Mouse (Mus musculus) forebrain, embryonic 15.5 days (tissue): ENCODE measurements around the gene Crnn. TPM values are rescaled to one million over a fixed set of nuclear protein-coding genes. Genes with fewer than 3 reads are reported as not detected.

ENCODE experiments used
- ATAC-seq: fragments of 200-750 bp; cut with Nextera tagmentation; replicated peaks from 2 replicates; pipeline ENCODE4 v1.8.0; 2017; ENCODE audit warnings: mild to moderate bottlenecking, moderate TSS enrichment, moderate library complexity
- H3K27ac ChIP-seq: fragments of 300-500 bp; sonication (generic); replicated peaks from 2 replicates; pipeline ENCODE4 v1.5.1; 2015; ENCODE audit warnings: mild to moderate bottlenecking, inconsistent platforms
- H3K27me3 ChIP-seq: fragments of 300-500 bp; sonication (generic); 2 replicates; pipeline ENCODE4 v1.6.1; 2015; ENCODE audit warnings: inconsistent platforms
- H3K36me3 ChIP-seq: fragments of 300-500 bp; sonication (generic); 2 replicates; pipeline ENCODE4 v1.6.1; 2015; ENCODE audit warnings: mild to moderate bottlenecking, inconsistent platforms
- H3K4me1 ChIP-seq: fragments of 300-500 bp; sonication (generic); 2 replicates; pipeline ENCODE4 v1.6.1; 2015; ENCODE audit warnings: inconsistent platforms
- H3K4me2 ChIP-seq: fragments of 300-500 bp; sonication (generic); replicated peaks from 2 replicates; pipeline ENCODE4 v1.6.1; 2015; ENCODE audit warnings: mild to moderate bottlenecking, inconsistent platforms
- H3K4me3 ChIP-seq: fragments of 300-500 bp; sonication (generic); 2 replicates; pipeline ENCODE4 v1.5.1; 2015; ENCODE audit warnings: mild to moderate bottlenecking, inconsistent platforms
- H3K9ac ChIP-seq: fragments of 300-500 bp; sonication (generic); replicated peaks from 2 replicates; pipeline ENCODE4 v1.6.1; 2015; ENCODE audit warnings: mild to moderate bottlenecking, inconsistent platforms
- H3K9me3 ChIP-seq: fragments of 300-500 bp; sonication (generic); 2 replicates; pipeline ENCODE4 v1.6.1; 2016; ENCODE audit warnings: inconsistent platforms
- WGBS: fragments of 180-500 bp; shearing (Covaris S2); methylation state at CpG from one replicate; pipeline ENCODE4 v1.1.7; 2015; ENCODE audit warnings: mixed read lengths; 5-methylcytosine and 5-hydroxymethylcytosine counted together
- polyA plus RNA-seq: library from polyadenylated mRNA; unstranded; fragments of >200 nt; fragmentation: Nextera tagmentation; extraction: Ambion mirVana; gene quantifications from 2 replicates; pipeline ENCODE4 v1.2.1, GENCODE M21; 2015

The Crnn gene
- not detected in 2 replicates for polyA plus RNA-seq

DNA sequence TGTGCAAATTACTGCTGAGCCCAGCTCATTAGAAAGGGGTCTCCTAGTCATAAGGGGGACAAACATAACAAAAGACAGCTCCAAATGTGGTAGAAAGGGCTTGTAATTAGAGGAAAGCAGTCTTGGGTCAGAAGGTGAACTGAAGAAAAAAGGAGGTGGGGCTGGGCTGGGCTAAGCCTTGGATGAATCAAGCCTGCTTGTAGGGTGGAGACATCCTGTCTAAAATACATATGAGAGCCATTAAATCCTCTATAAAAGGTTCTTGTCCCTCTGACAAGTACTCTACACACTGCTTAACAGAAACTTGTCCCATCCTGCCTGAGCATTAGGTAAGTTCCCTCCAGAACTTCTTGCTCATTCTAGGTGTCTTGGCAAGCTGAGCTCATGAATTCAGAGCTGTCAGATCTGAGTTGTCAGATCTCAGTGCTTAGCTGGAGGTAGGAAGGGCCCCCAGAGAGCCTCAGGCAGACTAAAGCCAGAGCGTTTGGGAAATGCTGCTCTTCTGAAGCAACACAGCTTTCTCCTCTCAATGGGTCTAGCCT lies at the start of gene Crnn:
TSS of gene Crnn (plus strand) at position 278 of the 542 bp plus-strand sequence.
- H3K4me2 ChIP-seq: no peak within 1 kb of the TSS
- no peaks in the 10 kb centered on the region for H3K4me1 ChIP-seq
- H3K4me3 ChIP-seq: no peak within 1 kb of the TSS
- WGBS: 20% methylated on average over 1 of the region's 1 CpGs
- no peak within 1 kb of the TSS for H3K9ac ChIP-seq
- no peaks in the 10 kb centered on the region for H3K36me3 ChIP-seq
- H3K27me3 ChIP-seq: no peaks in the 10 kb centered on the region
- ATAC-seq: no peak
- H3K9me3 ChIP-seq: no peaks in the 10 kb centered on the region
- no peak within 1 kb of the TSS for H3K27ac ChIP-seq

DNA sequence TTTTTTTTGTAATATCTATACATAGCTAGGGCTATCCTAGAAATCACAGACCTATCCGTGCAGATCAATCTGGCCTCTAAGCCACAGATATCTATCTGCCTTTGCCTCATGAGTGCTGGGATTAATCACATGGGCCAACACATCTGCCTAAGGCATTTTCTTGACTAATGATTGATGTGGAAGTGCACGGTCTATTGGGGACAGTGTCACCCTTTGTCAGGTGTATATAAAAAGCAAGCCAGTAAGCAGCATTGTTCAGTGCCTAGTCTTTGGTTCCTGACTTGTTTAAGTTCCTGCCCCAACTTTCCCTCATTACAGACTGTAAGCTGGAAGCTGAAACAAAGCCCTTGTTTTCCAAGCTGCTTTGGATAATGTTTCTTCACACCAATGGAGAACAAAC lies 48.1 kb upstream of the Crnn start:
- Histone ChIP-seq H3K9ac (no peak overlapping the region), H3K4me1 (no peaks in the 10 kb centered on the region), H3K27ac (no peak overlapping the region), H3K4me2 (no peak overlapping the region), H3K27me3 (no peaks in the 10 kb centered on the region), H3K36me3 (no peaks in the 10 kb centered on the region), H3K9me3 (no peaks in the 10 kb centered on the region), H3K4me3 (no peak overlapping the region)
- WGBS: 66% methylated on average over 2 of the region's 2 CpGs
- no peak for ATAC-seq

DNA sequence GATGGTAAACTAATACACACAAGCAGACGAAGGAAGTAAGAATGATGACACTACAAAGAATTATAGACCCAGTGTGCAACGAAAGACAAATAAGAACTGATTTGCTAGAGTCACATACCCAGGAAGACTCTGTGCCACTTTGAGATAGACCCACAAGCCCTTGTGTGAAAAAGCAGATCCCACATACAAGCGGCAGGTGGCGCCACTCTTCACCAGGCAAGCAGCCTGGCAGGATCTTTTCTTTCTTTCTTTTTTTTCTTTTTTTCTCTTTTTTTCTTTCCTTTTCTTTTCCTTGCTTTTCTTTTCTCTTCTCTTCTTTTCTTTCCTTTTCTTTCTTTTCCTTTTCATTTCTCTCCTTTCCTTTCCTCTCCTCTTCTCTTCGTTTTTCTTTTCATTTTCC lies 32.9 kb upstream of the Crnn start:
- WGBS: 45% methylated on average over 5 of the region's 5 CpGs

DNA sequence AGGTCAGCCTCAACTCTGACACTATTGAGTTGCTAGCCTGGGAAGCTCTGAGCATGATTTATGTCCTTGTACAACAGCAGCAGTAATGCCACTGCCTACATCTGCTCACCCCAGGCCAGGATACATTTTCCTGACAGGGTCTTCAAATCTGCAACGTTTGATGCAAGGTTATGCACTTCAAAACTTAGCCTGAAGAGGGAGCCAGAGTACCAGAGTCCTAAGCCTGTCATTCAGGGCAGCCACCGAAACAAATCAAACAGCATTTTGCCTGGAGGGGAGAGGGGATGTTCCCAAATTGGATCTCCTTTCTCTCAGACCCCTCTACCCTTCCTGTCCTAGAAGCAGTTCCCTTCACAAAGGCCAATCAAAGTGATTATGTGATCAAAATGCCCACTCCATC lies 30.1 kb upstream of the Crnn start:
- no peaks in the 10 kb centered on the region for H3K27me3 ChIP-seq
- ATAC-seq: no peak
- H3K27ac ChIP-seq: no peak overlapping the region
- H3K4me1 ChIP-seq: no peaks in the 10 kb centered on the region
- H3K4me3 ChIP-seq: no peak overlapping the region
- no peaks in the 10 kb centered on the region for H3K36me3 ChIP-seq
- no peak overlapping the region for H3K9ac ChIP-seq
- WGBS: 2% methylated on average over 2 of the region's 2 CpGs
- no peak overlapping the region for H3K4me2 ChIP-seq
- no peaks in the 10 kb centered on the region for H3K9me3 ChIP-seq

More for the DNA sequence above, 32.9 kb upstream of the Crnn start:
- no peak overlapping the region for H3K4me2 ChIP-seq
- H3K4me3 ChIP-seq: no peak overlapping the region
- no peaks in the 10 kb centered on the region for H3K36me3 ChIP-seq
- H3K9me3 ChIP-seq: no peaks in the 10 kb centered on the region
- ATAC-seq: no peak
- no peak overlapping the region for H3K9ac ChIP-seq
- no peaks in the 10 kb centered on the region for H3K27me3 ChIP-seq
- H3K27ac ChIP-seq: no peak overlapping the region
- no peaks in the 10 kb centered on the region for H3K4me1 ChIP-seq

DNA sequence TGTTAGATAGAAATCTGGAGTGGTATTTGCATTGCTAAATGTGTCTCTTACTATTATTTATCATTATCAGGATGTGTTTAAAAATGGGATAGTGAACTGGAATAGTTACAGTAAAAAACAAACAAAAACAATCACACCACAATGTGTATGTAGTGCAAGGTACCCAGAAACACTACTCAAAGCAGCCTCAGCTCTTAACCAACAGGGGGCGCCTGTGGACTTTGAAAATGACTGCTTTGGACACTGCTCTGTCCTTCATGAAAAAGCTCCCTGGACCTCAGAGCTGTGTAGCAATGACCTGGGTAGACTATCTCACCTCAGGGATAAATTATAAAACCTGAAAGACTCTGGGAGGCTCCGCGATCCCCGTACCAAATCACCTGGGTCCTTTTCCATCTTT lies 25.5 kb upstream of the Crnn start:
- 46% methylated on average over 4 of the region's 4 CpGs for WGBS
- Histone ChIP-seq H3K36me3 (no peaks in the 10 kb centered on the region), H3K4me2 (no peak overlapping the region), H3K27me3 (no peaks in the 10 kb centered on the region), H3K9me3 (no peaks in the 10 kb centered on the region), H3K4me3 (no peak overlapping the region), H3K9ac (no peak overlapping the region), H3K4me1 (no peaks in the 10 kb centered on the region), H3K27ac (no peak overlapping the region)
- no peak for ATAC-seq

DNA sequence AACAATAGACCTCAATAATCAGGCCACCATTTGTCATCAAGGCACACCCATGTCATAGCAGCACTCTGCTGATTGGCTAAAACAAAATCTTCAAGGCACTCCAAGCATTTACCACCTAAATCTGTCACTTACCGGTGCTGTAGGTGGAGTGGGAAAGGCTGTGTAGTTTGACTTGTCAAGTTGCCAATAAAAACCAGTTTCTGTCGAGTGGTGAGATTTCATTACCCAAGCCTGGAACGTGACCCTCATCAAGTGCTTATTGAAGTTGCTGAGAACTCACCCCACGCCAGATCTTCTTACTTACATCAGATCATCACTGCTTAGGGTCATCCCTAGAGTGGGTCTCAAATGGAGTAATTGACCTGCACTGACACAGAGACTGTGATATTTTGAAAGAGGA lies 16.5 kb upstream of the Crnn start:
- 67% methylated on average over 4 of the region's 4 CpGs for WGBS

DNA sequence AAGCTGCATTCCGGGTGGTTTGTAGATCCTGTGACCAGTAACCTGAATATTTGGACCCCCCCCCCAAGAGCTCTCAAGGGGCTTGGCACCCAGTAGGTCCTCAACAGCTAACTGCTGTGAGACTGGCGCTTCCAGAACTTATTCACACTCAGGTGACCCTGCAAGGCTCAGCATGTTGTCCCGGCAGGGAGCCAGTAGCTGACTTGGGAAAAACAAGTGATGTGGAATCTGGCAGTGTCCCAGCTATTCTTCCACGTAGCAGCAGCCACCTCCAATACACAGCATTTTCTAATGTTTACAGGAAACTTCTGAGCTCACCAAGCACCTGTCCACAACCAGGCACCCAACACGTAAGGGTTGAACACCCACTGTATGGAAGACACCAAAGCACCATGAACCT lies 15.5 kb upstream of the Crnn start:
- Histone ChIP-seq H3K27me3 (no peaks in the 10 kb centered on the region), H3K4me2 (no peak overlapping the region), H3K9me3 (no peaks in the 10 kb centered on the region), H3K9ac (no peak overlapping the region), H3K36me3 (no peaks in the 10 kb centered on the region), H3K27ac (no peak overlapping the region), H3K4me1 (no peaks in the 10 kb centered on the region), H3K4me3 (no peak overlapping the region)
- no peak for ATAC-seq
- 44% methylated on average over 5 of the region's 5 CpGs for WGBS

More for the DNA sequence above, 16.5 kb upstream of the Crnn start:
- Histone ChIP-seq H3K4me2 (no peak overlapping the region), H3K36me3 (no peaks in the 10 kb centered on the region), H3K9ac (no peak overlapping the region), H3K27ac (no peak overlapping the region), H3K4me3 (no peak overlapping the region), H3K4me1 (no peaks in the 10 kb centered on the region), H3K27me3 (no peaks in the 10 kb centered on the region), H3K9me3 (no peaks in the 10 kb centered on the region)
- no peak for ATAC-seq

DNA sequence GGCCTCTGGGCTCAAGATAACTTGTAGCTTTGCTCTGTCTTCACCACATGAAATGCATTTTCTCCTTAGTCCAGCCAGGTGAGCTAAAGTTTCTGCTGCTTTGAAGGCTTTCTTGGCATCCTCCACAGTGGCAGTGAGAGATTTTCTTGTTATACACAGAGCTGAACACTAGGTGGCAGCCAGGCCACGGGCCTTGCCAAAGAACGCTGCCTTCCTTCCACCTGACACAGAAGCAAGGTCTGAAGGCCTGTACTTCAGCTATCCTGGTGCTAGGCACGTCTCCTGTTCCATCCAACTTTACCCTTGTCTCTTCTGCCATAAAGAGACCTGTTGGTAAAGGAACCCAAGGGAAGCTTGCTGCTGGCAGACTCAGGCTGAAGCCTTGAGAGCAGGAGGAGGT lies 14.1 kb upstream of the Crnn start:
- 4% methylated on average over 3 of the region's 3 CpGs for WGBS
- Histone ChIP-seq H3K4me3 (no peak overlapping the region), H3K4me2 (no peak overlapping the region), H3K9ac (no peak overlapping the region), H3K4me1 (no peaks in the 10 kb centered on the region), H3K27me3 (no peaks in the 10 kb centered on the region), H3K9me3 (no peaks in the 10 kb centered on the region), H3K27ac (no peak overlapping the region), H3K36me3 (no peaks in the 10 kb centered on the region)
- ATAC-seq: peak; percentile 81

DNA sequence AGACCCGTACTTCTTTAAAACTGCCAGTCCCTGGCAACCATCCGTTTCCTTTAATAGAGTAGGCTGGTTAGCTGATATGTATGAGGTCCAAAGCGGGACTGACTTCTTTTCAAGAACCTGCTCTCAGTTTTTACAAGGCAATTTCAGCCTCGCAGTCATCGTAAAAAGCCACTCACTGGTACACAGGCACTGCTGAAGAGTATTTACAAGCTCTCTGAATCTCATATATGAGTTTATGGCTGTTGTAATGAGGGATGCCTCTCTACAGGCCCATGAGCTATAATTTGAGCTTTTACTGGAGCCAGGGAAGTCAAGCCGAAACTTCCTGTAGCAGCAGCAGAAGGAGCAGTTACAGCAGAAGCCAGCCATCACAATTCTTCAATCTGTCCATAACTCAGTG lies 17.9 kb downstream of the Crnn start:
- Histone ChIP-seq H3K4me3 (no peak overlapping the region), H3K4me2 (no peak overlapping the region), H3K9me3 (no peaks in the 10 kb centered on the region), H3K36me3 (no peaks in the 10 kb centered on the region), H3K27ac (no peak overlapping the region), H3K27me3 (no peaks in the 10 kb centered on the region), H3K9ac (no peak overlapping the region), H3K4me1 (no peaks in the 10 kb centered on the region)
- ATAC-seq: no peak
- 87% methylated on average over 6 of the region's 6 CpGs for WGBS

DNA sequence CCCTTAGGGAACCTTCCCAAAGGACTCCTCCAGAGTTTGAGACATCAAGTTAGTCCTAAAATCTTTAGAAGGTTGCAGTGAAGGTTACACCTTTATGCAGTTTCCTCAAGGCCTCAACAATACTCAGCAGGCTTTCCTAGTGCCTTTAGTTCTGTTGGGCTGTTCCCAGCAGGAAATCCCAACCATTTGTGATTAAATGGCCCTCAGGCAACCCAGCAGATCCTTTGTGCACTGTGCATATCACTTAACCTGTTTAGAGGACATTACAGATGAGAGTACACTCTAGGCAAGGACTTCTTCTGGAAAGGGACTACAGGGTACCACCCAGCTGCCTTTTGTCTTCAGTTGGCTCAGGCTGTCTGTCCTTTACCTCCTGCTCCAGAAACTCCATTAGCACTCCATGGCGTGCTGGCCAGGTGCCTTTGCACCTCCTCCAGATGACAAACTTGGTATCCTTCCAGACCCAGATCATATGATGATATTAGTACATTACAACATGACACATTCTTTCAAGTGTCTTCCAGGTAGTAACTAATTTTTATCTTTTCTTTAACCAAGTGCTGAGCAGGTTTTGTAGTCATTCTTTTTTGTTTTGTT lies 18.5 kb downstream of the Crnn start:
- Histone ChIP-seq H3K9ac (no peak overlapping the region), H3K9me3 (no peaks in the 10 kb centered on the region), H3K36me3 (no peaks in the 10 kb centered on the region), H3K4me2 (no peak overlapping the region), H3K4me1 (no peaks in the 10 kb centered on the region), H3K4me3 (no peak overlapping the region), H3K27me3 (no peaks in the 10 kb centered on the region), H3K27ac (no peak overlapping the region)
- WGBS: 56% methylated on average over 1 of the region's 1 CpGs
- ATAC-seq: no peak

DNA sequence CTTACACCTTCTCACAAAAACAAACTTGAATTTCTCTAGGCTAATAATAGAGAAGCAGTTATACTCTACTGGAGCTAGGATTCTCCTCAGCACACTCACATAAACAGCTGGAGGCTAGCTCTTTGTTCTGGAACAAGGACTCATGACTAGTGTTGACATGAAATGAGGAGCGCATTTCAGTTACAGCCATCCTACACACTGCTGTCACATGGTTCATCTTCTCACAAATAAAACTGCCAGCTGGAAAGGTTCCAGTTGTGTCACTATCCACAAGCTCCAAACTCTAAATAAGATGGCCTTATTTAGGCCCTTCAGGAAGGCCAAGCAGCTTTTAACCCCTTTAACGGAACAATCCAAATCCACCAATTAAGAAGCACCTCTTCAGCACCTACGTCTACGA lies 36.3 kb downstream of the Crnn start:
- 88% methylated on average over 4 of the region's 4 CpGs for WGBS
- H3K4me2 ChIP-seq: no peak overlapping the region
- H3K4me3 ChIP-seq: no peak overlapping the region
- H3K4me1 ChIP-seq: no peaks in the 10 kb centered on the region
- no peak for ATAC-seq
- H3K36me3 ChIP-seq: no peaks in the 10 kb centered on the region
- H3K9me3 ChIP-seq: no peaks in the 10 kb centered on the region
- H3K27ac ChIP-seq: no peak overlapping the region
- no peak overlapping the region for H3K9ac ChIP-seq
- no peaks in the 10 kb centered on the region for H3K27me3 ChIP-seq

DNA sequence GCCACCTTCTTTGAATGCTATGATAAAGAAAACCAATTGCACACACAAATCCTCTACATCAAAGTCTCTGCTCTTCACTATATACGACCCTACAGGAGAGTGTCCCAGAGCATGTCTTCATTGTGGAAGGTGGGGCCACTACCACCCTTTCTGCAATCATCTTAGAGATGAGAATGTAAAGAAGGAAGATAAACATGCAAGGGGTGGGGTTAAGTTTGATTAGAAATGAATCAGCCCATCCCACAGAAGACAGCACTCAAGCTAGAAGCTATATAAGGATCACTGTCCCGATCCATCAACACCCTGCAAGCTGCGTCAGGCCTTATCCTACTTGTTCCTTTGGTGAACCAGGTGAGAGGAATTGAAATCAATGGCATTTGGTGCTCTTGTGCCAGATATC lies 52.4 kb downstream of the Crnn start, which contains the start of gene Flg2:
TSS of gene Flg2 (plus strand) at position 301 of the 400 bp plus-strand sequence.
- Histone ChIP-seq H3K27ac (no peak within 1 kb of the TSS), H3K27me3 (no peaks in the 10 kb centered on the region), H3K36me3 (no peaks in the 10 kb centered on the region), H3K9me3 (no peaks in the 10 kb centered on the region), H3K4me2 (no peak within 1 kb of the TSS), H3K4me3 (no peak within 1 kb of the TSS), H3K4me1 (no peaks in the 10 kb centered on the region), H3K9ac (no peak within 1 kb of the TSS)
- 85% methylated on average over 3 of the region's 3 CpGs for WGBS
- ATAC-seq: no peak
